Mouse (Mus musculus) bone marrow, adult 2 months (tissue): ENCODE data around the gene Fcgrt. TPM values are rescaled to one million over a fixed set of nuclear protein-coding genes. Genes with fewer than 3 reads are reported as not detected.

Experiments used
- H3K27ac ChIP-seq: fragments of 200-500 bp; 2 replicates; pipeline ENCODE4 v1.5.1; 2012; ENCODE audit warnings: low read depth, mild to moderate bottlenecking, control low read depth, inconsistent platforms, low read length; ENCODE audit not compliant: control insufficient read depth, poor library complexity, insufficient read depth
- H3K4me1 ChIP-seq: fragments of 200-500 bp; 2 replicates; pipeline ENCODE4 v1.6.1; 2011; ENCODE audit warnings: low read length; ENCODE audit not compliant: control insufficient read depth, insufficient read depth
- H3K4me3 ChIP-seq: fragments of 200-500 bp; replicated peaks from 2 replicates; pipeline ENCODE3; 2011; ENCODE audit warnings: mild to moderate bottlenecking, low read depth, low read length, control low read depth; ENCODE audit not compliant: control insufficient read depth
- CTCF ChIP-seq: fragments of 200-500 bp; IDR thresholded peaks from 2 replicates; pipeline ENCODE4 v1.5.1; 2011; ENCODE audit warnings: low read length, control low read depth; ENCODE audit not compliant: control insufficient read depth, insufficient read depth
- POLR2A ChIP-seq: fragments of 200-500 bp; IDR thresholded peaks from 2 replicates; pipeline ENCODE4 v1.6.1; 2011; ENCODE audit warnings: low read depth, mild to moderate bottlenecking, control low read depth, low read length, borderline replicate concordance; ENCODE audit not compliant: control insufficient read depth
- WGBS: fragments of 180-500 bp; shearing (Covaris S2); methylation state at CpG from one replicate; pipeline ENCODE4 v1.1.7; 2018; 5-methylcytosine and 5-hydroxymethylcytosine counted together
- polyA plus RNA-seq: library from polyadenylated mRNA; stranded (reverse); fragments of >200 nt; gene quantifications from 2 replicates; pipeline ENCODE4 v1.2.4, GENCODE M21; 2011; ENCODE audit warnings: low replicate concordance; ENCODE audit not compliant: missing spikeins, insufficient read depth, insufficient read length

Fcgrt gene
- polyA plus RNA-seq, 1 experiment, result 19.1 TPM

- no peak overlapping the region for H3K27ac ChIP-seq
- H3K4me3 ChIP-seq, result no peak overlapping the region
- TF ChIP-seq CTCF (no peak), POLR2A (no peak)
- 92% methylated on average over 13 of the region's 13 CpGs for WGBS
- H3K4me1 ChIP-seq, result no peaks in the 10 kb centered on the region
Observed at GRCm38 (mm10) chr7:45144368-45145174, 40.9 kb upstream of the Fcgrt start.

GRCm38 (mm10) chr7:45141914-45142313 is 38.3 kb upstream of the Fcgrt start:
- WGBS, result 78% methylated on average over 5 of the region's 5 CpGs
- no peak overlapping the region for H3K4me3 ChIP-seq
- H3K4me1 ChIP-seq, result peaks cover 2% of the 10 kb centered on the region; the same call in 1 of the 2 replicates
- TF ChIP-seq POLR2A (no peak), CTCF (no peak)
- H3K27ac ChIP-seq, result no peak overlapping the region

GRCm38 (mm10) chr7:45141319-45141718 is 37.7 kb upstream of the Fcgrt start:
- no peak overlapping the region for H3K4me3 ChIP-seq
- no peak overlapping the region for H3K27ac ChIP-seq
- 71% methylated on average over 3 of the region's 3 CpGs for WGBS
- H3K4me1 ChIP-seq, result peaks cover 2% of the 10 kb centered on the region; the same call in 1 of the 2 replicates
- TF ChIP-seq CTCF, result no peak
- TF ChIP-seq POLR2A, result no peak

- peaks cover 5% of the 10 kb centered on the region; the same call in 1 of the 2 replicates for H3K4me1 ChIP-seq
- H3K4me3 ChIP-seq, result no peak overlapping the region
- 70% methylated on average over 8 of the region's 8 CpGs for WGBS
- no peak for TF ChIP-seq POLR2A
- no peak overlapping the region for H3K27ac ChIP-seq
Observed at GRCm38 (mm10) chr7:45139904-45140723, 36.5 kb upstream of the Fcgrt start.

- no peak overlapping the region for H3K4me3 ChIP-seq
- H3K27ac ChIP-seq, result no peak overlapping the region
- peaks cover 5% of the 10 kb centered on the region; the same call in 1 of the 2 replicates for H3K4me1 ChIP-seq
Observed at GRCm38 (mm10) chr7:45138403-45138802, 34.8 kb upstream of the Fcgrt start.

GRCm38 (mm10) chr7:45137171-45138006 is 33.7 kb upstream of the Fcgrt start:
- Histone ChIP-seq H3K4me1 (peaks cover 5% of the 10 kb centered on the region; the same call in 1 of the 2 replicates), H3K27ac (no peak overlapping the region), H3K4me3 (no peak overlapping the region)
- TF ChIP-seq CTCF (no peak), POLR2A (no peak)
- WGBS, result 12% methylated on average over 12 of the region's 12 CpGs

More at GRCm38 (mm10) chr7:45138403-45138802, 34.8 kb upstream of the Fcgrt start:
- TF ChIP-seq POLR2A (no peak), CTCF (no peak)
- WGBS, result 64% methylated on average over 1 of the region's 1 CpGs

- peaks cover 5% of the 10 kb centered on the region; the same call in 1 of the 2 replicates for H3K4me1 ChIP-seq
- under 1% methylated on average over 29 of the region's 29 CpGs for WGBS
- H3K27ac ChIP-seq, result peak within 1 kb of the TSS; percentile 87
- H3K4me3 ChIP-seq, result peak within 1 kb of the TSS; percentile 94
- TF ChIP-seq CTCF, result peak; percentile 99
- peak; percentile 33; the same call in 1 of the 2 replicates for TF ChIP-seq POLR2A
Observed at GRCm38 (mm10) chr7:45135993-45136567, 32.4 kb upstream of the Fcgrt start, which contains the start of the genes Gm45713 and Flt3l. Gm45713 (minus strand) TSS chr7:45136231. Flt3l (minus strand) TSS chr7:45136432.
